Mouse (Mus musculus): ENCODE results near the gene Mta2.
A peak's percentile ranks its signal among the peaks of the same experiment; 100 is the strongest.
"Not testable (repeated sequence)": the region's sequence is repeated elsewhere in the genome, so short reads cannot be mapped to it uniquely, and the experiment has no call there.

Gene Mta2

DNA sequence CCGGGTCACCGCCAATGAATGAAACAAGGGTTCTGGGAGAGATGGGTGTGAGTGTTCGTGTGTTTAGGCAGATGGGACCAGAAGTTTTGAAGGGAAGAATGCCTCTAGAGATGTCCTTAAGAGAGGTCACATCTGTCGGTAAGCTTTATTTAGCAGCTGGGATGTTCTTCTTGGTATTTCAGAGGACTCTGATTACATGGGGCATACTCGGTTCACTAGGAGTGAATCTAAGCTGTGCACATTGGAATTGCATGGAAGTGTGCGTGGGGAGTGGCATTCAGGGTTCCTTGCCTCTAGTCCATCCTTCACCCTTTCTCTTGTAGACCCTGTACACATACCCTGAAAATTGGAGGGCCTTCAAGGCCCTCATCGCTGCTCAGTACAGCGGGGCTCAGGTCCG, 26.2 kb downstream of the Mta2 start:
- no peak for DNase-seq

DNA sequence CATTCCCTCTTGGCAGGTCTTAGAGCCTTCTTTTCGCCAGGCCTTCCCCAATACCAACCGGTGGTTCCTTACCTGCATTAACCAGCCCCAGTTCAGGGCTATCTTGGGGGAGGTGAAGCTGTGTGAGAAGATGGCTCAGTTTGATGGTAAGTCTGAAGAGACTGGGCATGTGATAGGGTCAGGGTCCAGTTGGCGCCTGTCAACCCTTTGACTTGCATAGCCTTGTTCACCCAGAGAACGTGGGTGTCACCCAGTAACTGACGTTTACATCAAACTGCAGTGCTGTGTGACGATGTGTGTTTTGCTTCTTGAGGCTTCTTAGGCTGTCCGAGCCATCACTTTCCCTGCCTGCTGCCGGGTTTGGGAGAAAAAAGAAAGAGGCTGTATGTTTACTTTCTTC, 30.8 kb downstream of the Mta2 start:
- not testable (repeated sequence) for DNase-seq

DNA sequence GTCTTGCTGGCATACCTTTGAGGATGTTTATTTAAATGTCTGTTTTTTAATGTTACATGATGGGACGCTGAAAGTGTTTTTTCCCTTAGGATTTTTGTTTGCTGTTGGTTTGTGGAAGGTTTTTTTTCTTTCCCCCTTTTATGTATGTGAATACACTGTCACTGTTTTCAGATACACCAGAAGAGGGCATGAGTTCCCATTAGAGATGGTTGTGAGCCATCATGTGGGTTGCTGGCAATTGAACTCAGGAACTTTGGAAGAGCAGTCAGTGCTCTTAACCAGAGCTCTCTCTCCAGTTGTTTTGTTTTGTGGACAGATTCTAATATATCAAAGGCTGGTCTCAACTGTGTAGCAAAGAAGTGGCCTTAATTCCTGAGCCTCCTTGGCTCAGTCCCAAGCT, 33.0 kb downstream of the Mta2 start:
- DNase-seq: no peak

DNA sequence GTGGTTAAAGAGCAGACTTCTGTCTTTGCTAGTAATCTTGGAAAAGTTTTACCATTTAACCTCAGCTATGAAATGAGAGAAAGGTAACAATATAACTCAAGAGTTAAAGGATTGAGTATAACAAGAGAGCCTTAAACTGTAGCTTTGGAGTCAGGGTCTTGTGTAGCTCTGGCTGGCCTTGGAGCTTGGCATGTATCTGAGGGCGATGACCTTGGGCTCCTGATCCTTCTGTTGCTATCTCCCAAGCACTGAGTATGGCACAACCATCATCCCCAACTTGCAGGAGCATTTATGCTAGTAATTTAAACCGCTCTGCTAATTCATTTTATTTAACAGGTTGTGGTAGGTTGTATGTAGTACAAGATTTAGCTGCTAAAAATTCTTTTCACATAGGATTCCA, 33.8 kb downstream of the Mta2 start:
- no peak for DNase-seq

DNA sequence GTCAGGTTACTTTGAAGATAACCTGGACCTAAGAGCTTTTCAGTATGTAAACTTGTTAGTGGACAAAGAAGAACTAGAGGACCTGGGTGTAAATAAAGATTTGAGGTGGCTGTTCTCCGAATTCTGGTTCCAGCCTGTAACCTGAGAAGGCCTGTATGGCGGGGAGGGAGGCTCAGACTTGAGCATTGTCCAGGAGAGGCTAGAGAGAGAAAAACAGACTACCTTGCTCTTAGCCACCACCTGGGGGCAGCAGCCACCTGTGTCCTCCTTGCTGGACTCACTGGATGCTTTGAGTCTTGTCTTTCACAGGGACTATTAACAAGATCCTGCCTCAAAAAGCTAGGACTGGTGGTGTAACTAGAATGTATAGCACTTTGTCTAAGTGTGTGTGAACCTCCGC, 34.9 kb downstream of the Mta2 start:
- peak; percentile 51 to 60 for DNase-seq

DNA sequence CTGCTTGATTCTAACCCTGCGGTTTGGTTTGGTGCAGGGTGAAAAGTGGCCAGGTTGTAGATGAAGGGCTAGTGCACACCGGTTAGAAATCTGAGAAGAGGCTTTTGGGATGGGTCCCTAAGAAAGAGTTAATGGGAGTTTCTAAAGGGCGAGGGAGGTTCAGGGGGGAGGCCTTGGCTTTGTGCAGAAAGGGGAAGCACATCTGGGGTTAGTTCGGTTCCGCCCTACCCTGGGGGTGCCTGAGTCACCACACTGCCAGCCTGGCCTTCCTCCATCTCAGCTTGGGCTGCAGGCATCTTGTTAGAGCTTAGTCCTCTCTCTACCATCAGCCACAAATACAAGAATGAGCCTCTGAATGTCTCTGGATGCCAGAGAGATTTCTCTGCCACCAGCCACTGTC, 39.1 kb downstream of the Mta2 start:
- DNase-seq: no peak

DNA sequence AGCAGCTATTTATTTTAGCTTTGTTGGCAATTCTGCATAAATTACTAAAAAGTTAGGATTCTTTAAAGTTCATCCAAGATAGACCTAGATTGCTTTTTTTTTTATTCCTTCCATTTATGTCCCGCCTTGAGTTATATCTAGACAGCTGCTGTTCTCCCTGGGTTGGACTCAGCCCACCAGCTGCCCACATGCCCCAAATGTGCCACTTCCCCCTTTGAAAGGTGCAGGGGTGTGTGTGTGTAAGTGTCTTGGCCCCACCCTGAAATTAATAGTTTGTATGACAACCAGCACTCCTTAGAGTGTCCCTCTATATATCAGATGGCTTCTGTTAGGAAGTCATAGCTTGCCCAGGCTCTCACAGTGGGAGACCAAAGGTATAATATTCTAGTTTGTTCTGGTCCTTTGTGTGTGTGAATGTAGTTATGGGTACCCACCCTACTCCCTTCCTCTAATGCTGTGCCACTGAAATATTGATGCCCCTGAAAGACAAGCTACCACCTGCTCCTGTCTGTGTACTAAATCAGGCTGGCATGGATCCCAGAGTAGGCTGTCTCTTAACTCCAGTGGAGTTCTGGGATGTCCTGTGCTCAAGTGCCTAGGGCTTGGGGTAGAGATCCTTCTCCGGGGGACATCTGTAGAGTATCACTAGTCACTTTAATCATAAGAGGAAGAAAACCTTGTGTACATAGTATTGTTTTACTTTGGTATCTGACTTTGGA, 39.9 kb downstream of the Mta2 start:
- no peak for DNase-seq

DNA sequence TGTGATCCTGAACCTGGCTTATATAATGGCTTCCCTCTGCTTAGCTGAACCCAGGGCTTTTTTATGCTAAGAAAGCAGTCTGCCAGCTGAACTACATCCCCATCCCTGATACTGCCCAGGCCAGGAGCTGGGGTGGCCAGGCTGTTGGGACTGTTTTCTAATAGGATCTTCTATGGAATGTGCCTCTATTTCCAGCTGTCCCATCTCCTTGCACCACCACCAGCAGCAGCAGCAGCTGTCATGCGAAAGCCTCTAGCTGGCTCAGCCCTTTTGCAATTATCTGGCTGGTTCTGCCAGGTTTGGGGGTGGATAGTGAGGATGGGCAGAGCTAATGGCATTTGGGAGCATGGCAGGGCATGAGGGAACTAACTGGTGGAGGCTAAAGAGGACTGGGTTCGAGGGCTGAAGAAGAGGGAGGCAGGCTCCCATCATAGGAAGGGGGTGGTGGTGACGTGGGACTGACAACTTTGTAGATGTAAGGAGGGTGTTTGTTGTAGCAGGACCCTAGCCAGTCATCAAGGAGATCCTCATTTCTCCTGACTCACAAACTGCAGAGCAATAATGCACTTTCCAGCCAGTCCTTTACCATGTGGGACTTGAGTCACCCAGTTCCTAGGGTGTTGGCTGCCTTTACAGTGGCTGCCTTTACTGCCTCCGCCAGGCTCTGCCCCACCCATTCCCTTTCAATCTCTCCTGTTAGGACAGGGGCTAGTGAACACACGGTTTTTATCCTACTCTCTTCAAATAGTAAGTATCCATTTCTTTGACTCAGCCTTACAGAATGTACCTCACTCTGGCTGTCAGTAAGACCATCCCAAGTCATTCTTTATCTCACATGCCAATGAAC, 40.9 kb downstream of the Mta2 start:
- DNase-seq: no peak

DNA sequence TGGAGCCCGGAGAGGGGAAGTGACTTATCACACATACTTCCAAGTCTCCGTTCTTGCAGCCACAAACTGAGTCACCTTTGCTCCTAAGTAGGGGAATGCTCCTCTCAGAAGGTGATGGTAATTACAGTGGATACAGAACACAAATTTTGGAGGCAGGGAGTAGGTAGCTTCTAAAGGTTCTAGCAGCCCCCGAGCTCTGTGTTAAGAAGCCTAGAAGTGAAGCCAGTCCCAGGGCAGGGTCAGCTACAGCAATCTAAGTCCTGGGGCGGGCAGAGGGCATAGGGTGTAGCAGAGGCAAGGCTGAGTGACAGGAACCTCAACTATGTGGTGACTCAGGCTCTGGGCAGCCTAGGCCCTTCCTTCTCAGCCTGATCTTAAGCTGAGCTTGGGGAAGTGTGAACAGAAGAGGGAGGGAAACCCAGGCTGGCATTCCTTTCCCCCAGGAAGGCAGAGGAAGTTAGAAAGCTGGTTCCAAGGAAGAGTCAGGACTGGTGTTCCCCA, 41.5 kb downstream of the Mta2 start:
- no peak for DNase-seq

DNA sequence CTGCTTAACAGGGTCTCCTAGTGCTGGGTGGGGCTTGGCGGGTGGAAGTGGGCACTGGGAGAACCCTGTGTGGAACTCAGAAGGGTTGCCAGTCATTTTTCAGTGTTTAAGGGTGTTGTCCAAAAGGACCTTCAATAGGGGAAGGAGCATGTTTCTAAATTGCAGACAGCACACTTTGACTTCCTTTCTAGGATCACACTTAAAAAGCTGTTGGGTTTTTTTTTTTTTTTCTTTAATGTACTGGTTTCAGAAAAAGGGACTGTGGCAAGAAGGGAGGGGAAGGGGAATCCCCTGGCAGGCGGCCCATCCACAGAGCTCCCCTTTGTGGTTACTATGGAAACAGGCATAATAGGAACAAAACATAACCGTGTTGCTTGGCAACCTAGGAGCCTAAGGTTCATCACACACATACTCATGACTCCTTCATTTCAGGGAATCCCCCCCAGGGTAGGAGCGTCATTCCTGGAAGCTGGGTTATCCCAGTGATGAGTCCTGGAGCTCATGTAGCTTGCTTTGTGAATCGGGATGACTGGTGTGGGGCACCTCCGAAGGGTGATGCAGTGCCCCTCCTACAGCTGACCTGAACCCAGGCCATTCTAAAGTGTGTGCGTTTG, 42.7 kb downstream of the Mta2 start:
- DNase-seq: no peak

DNA sequence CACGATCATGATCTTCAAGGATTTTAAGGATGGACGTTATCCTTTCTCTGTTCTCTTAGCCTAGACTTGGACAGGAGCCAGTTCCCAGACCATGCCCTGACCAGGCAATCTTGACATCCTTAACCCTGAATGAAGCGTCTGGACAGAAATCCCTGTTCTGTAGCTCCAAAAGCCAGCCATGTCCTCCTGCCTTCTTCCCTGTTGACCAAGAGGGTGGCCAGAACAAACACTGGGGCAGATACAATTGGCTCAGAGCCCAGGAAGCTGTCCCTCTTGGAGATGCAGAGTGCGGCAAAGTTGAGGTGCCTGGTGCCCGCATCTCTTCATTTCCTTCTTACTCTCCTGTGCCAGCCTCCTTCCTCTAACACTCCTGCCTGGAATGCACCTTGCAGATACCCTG, 44.2 kb downstream of the Mta2 start:
- no peak for DNase-seq

DNA sequence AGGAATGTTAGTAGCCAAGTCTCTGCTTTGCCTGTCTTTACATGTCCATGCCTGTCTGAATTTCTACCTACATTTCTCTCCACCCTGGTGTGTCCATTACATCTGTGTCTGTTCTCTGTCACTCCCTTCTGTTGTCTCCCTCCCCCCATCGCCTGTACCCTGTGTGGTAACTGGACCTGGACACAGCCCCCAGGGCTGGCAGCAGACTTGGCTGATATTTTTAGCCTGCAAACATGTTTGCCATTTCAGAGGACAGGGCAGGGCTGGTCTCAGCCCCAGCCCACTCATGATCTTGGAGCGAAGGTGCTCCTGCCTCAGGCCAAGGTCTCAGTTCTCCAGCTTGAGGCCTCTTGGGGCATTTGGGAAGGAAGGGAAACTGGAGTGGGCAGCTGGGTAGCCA, 46.1 kb downstream of the Mta2 start:
- no peak for DNase-seq

DNA sequence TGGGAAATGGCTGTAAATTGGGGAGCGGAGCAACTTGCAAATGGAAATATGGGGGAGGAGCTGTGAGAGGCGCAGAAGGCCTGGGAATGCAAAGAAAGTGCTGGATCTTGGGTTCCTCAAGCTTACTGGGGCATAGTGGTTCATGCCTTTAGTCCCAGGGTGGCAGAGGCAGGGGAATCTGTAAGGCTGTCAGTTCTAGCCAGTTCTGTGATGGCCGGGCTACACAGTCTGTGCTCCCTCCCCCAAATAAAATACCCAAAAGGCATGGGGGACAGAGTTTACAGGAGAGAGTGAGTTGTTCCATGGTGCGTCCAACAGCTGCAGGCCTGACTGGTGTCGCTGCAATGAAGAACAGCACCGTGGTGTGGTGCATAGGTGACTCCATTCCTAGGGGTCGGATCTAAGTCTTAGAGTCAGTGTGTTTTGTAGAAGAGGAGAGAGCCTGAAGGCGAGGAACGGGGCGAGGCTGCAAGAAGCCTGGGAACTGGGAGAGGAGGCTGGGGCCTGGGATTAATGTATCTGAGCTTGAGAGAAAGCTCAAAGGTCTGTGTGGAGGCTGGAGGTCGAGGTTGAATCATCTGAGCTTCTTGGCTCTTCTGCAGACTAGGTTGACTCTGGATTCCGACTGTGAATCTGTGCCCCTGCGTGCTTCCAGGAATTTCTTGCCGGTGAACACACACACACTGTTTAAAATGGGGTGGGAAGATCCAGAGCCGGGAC, 46.8 kb downstream of the Mta2 start:
- no peak for DNase-seq

DNA sequence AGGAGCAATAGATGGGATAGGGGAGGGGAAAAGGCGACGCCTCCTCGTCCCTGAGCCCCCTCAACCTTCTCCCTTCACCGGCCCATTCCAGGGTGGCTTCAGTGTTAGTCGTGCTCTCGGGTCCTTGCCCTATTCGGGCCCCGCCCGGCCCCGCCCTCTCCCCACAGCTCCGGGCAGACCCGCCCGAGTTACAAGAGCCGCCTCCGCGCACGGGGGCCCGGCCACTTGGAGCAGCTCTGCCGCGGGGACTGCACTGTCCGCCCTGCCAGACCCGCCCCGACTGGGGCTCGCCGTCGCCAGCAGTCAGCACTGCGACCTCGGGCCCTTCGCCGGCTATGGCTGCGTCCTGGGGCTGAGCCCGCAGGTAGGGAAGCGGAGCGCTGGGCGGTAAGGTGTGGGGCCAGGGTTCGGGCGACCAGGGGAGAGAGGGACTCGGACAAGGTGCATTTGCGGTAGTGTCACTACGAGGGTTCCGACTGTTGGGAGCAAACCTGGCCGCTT, 47.4 kb downstream of the Mta2 start, which contains the start of gene Ahnak:
Gene Ahnak, plus strand, starts transcription at position 219 of the 501 bp plus-strand sequence.
- DNase-seq: peak in 1 of 2 experiments; percentile 28

DNA sequence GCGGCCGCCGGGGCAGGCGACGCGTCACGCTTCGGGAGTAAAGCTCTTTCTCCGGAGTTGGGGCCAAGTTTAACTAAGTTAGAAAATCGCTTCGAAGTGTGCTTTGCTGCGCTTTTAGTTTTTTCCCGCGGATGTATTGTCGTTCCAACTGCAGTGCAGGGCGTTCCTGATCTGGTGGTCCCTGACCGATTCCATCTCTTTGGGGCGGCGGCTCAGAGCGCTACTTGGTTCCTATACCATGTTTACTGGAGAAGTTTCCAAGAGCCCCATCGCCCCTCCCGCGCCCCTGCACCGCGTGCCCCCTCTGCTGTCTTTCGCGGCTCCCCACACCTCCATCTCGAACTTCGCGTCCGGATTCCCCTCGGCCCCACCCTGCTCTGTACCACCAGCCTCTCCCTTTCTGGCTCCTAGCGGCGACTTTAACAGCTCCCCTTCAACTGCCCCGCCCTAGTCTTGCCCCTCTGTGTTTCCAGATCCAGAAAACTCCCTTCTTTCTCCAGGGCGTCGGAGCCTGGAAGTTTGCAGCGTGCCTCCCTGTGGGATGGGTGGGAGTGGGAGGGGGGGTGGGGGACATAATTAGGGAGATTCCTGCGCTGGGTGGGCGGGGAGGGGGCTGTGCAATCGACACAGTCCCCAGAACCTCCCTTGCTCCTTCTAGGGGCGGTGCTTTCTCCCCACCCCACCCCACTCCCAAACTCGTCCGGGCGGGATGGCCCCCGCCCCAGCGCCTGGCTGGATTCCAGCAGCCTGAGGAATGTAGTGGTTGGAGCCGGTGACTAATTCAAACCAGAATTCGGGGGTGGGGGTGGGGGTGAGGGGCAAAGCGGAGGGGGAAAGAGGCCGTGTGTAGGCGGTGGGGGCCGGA, 48.1 kb downstream of the Mta2 start:
- no peak for DNase-seq

DNA sequence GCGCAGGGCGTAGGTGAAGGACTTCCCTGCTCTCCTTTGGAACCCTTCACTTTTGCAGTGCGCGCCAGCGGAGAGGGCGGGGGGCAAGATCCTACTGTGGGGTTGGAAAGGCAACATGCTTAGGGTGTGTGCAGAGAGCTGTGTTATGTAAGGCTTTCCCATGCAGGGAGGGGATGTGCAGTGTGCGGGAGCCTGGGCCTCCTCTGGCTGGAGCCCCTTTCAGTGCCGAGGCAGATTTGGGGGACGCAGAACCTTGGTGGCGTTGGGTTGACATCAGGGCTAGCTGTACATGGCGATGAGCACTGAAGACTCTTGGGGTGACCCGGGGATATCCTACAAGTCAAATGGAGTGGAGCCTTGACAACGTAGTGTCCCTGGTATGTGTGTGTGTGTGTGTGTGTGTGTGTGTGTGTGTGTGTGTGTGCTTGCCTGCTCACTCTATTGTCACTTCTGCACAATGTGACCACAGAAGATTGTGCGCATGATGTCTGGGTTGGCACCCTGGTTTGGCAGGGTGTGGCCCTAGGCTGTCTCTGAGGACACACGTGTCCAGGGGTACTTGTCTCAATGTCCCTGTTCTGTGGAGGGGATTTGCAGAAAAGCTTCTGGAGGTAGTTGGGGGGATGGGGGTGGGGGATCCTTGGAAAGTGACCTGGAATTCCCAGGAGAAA, 48.9 kb downstream of the Mta2 start:
- no peak for DNase-seq

DNA sequence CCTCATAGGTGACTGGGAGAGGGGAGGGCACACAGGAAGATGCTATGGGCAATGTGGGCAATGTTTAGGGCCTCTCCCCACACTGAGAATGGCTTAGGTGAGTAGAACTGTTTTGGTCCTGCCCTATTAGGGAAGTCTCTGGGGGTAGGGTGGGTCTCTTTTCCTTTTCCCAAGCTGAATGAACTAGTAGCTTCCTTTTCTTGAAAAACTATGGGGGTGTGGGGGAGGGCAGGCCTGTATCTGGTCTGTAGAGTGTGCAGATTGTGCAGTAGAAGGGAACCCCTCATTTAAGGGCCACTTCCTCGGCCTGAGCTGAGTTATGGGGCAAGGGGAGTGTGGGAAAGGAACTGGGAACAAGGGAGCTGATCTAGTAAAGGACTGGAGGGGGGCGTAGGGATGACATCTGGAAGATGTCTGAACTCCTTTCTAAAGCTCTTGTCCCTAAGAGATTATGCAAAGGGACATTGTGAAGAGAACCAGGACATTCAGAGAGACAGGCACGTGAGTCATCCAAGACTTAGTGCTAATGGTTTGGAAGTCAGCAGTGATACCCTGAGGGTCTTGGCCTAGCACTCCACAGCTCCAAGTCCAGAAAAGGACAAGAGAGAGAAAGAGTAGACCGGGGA, 49.7 kb downstream of the Mta2 start:
- DNase-seq: no peak

DNA sequence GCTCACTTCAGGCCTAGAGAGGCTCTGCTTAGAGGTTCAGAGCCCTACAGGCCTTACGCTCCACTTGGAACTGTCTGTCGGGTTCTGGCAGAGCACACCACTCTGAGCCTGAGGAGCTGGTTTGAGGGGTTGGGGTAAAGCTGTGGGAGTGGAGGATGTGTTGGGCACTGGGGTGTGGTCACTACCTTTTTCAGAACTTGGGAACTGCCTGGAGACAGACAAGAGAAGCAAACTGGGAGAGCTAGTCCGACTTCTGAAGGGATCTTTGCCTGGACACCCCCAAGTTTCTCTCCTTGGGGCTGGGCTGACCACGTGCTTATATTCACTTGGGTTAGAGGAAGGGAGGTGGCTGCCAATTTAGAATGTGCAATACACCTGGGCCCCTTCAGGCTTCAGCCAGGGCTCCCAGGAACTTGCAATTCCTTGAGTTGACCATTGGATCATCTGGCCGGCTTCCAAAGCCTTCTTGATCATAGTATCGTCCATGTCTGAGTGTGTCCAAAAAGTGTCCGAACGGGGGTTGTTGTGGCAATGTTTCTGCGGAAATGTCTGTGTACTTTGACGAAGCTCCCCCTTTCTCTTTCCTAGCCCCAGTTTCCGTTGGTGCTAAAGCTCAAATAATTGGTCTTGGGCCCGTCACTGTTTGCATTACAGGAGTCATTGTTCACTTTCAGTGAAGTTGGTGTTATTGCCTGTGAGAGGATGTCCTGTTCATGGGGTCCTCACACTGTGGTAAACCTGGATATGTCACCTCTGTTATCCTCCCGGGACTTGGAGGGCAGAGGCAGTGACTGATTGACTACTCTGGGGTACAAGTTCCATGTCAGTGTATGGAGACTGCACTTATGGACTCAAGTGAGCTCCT, 50.4 kb downstream of the Mta2 start:
- DNase-seq: no peak

DNA sequence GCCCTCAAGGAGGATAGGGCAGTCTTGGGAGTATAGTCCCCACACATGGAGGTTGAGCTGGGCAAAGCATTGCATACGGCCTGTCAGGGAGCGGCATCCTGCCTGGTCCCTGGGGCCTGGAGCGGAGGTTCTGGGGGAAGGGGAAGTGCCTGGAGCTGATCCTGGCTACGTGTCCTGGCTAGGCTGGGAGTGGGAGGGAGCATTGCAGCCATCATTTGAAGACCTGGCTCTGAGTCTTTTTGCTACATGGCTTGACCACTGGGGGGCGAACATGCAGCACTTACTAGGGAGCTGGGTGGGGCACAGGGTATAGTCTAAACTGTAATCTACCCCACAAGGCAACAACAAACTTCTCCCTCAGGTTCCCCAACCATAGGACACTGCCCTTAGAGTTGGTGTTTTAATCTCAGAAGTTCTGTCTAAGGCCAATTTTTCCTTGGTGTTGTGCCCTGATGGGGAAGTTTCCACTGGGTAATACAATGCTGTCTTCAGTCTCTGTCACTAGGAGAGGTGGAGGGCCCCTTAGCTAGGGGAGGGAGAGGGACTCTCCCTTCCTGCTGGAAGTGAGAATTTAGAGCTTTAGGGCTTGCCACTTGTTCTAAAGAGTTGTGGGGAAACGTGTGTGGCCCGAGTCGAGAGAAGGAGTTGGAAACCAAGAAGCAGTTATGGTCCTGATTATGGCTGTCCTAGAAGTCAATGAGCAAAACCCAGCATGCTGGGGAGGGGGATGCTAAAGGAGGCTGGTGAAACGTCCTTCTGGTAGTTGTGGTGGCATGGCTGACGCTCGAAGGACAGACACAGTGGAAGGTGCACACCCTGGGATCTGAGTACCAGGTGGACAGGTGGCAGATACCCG, 51.3 kb downstream of the Mta2 start:
- DNase-seq: peak; percentile 44 to 47

Measured in cerebellum, adult 18-20 months (tissue).